Mouse (Mus musculus): ENCODE data around the gene Cyb5rl. TPM values are rescaled to one million over a fixed set of nuclear protein-coding genes. Genes with fewer than 3 reads are reported as not detected.

Cyb5rl gene
- polyA plus RNA-seq, 1 experiment from 2014 or later = 3.6 TPM

DNA sequence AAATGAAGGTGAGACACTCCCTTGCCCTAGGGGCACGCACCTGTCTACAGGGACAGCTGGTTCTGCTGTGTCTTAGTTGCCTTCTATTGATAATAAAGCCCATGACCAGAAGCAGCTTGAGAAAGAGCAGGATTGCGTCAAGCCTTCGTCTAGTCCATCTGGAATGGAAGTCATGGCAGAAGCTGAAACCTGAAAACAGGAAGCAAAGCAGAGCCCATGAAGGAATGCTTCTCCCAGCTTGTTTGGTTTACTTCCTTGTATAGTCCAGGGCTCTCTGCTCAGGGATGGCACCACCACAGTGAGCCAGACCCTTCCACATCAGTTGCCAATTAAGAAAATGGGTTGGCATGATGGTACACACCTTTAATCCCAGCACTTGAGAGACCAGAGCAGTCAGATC is 15.4 kb downstream of the Cyb5rl start:
- H3K9me3 ChIP-seq (ENCODE audit: control insufficient read depth) = no peaks in the 10 kb centered on the region
- no peaks in the 10 kb centered on the region for H3K27me3 ChIP-seq (replicated peaks; ENCODE audit: control insufficient read depth, insufficient read depth, low read length)
- no peaks in the 10 kb centered on the region for H3K4me1 ChIP-seq (replicated peaks; ENCODE audit: control insufficient read depth, insufficient read depth, low read length)
- WGBS = 76% methylated on average over 3 of the region's 3 CpGs
- no peak overlapping the region for H3K4me3 ChIP-seq (ENCODE audit: low read depth, low read length)
- no peak for ATAC-seq
- no peak for TF ChIP-seq CTCF (IDR thresholded peaks at IDR 0.05; ENCODE audit: low read depth)
- no peak overlapping the region for H3K9ac ChIP-seq (ENCODE audit: low read depth, low read length)
- no peak overlapping the region for H3K27ac ChIP-seq (ENCODE audit: low read depth, low read length)
- H3K4me2 ChIP-seq (replicated peaks; ENCODE audit: low read depth) = no peak overlapping the region
- H3K36me3 ChIP-seq (ENCODE audit: control insufficient read depth, insufficient read depth) = no peaks in the 10 kb centered on the region

DNA sequence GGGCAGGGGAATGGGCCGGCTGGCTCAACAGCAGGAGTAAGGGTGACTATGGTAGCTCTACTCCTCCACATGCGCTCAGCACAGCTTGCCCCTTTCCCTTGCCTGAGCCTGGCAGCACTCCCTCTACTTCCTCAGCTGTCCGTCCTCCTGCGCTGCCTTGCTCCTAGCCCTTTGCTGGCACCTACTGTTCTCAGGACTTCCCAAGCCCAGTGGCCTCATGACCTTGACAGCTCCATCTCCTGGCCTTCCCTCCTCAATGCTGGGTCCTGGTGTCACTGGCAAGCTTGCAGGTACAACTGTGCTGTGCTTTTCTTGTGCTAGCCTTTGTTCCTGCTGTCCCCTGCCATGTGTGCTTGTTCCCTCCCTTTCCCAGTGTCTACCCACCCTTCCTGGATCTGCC is 16.3 kb downstream of the Cyb5rl start:
- no peak for TF ChIP-seq CTCF (IDR thresholded peaks at IDR 0.05; ENCODE audit: low read depth)
- no peak overlapping the region for H3K27ac ChIP-seq (ENCODE audit: low read depth, low read length)
- 95% methylated on average over 4 of the region's 4 CpGs for WGBS

DNA sequence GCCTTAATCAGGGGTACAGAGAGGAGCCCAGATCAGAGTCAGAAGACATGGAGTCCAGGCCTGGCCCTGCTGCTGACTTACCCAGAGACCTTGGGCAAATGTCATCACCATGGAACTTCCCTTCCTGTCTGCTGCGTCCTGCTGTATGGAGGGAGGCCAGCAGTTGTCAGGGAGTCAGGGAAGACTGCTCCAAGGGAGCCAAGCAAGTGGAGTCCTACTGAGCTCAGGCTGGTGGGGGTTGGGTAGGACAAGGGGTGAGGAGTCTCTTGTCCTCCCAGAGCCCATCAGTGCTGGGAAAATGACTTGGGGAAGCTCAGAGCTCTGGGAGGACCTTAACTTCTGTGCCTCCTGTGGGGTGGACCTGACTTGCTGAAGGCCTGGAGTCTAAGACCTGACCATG is 17.6 kb downstream of the Cyb5rl start:
- no peak for ATAC-seq
- TF ChIP-seq CTCF (IDR thresholded peaks at IDR 0.05; ENCODE audit: low read depth) = no peak
- Histone ChIP-seq H3K4me2 (replicated peaks; ENCODE audit: low read depth) (no peak overlapping the region), H3K4me3 (ENCODE audit: low read depth, low read length) (no peak overlapping the region), H3K36me3 (ENCODE audit: control insufficient read depth, insufficient read depth) (no peaks in the 10 kb centered on the region), H3K27ac (ENCODE audit: low read depth, low read length) (no peak overlapping the region), H3K9ac (ENCODE audit: low read depth, low read length) (no peak overlapping the region), H3K9me3 (ENCODE audit: control insufficient read depth) (no peaks in the 10 kb centered on the region), H3K27me3 (replicated peaks; ENCODE audit: control insufficient read depth, insufficient read depth, low read length) (no peaks in the 10 kb centered on the region), H3K4me1 (replicated peaks; ENCODE audit: control insufficient read depth, insufficient read depth, low read length) (no peaks in the 10 kb centered on the region)
- 41% methylated on average over 1 of the region's 1 CpGs for WGBS

More for the DNA sequence above, 16.3 kb downstream of the Cyb5rl start:
- no peaks in the 10 kb centered on the region for H3K36me3 ChIP-seq (ENCODE audit: control insufficient read depth, insufficient read depth)
- H3K9me3 ChIP-seq (ENCODE audit: control insufficient read depth) = no peaks in the 10 kb centered on the region
- no peaks in the 10 kb centered on the region for H3K27me3 ChIP-seq (replicated peaks; ENCODE audit: control insufficient read depth, insufficient read depth, low read length)
- no peaks in the 10 kb centered on the region for H3K4me1 ChIP-seq (replicated peaks; ENCODE audit: control insufficient read depth, insufficient read depth, low read length)
- no peak overlapping the region for H3K4me2 ChIP-seq (replicated peaks; ENCODE audit: low read depth)
- H3K4me3 ChIP-seq (ENCODE audit: low read depth, low read length) = no peak overlapping the region
- no peak for ATAC-seq
- no peak overlapping the region for H3K9ac ChIP-seq (ENCODE audit: low read depth, low read length)

DNA sequence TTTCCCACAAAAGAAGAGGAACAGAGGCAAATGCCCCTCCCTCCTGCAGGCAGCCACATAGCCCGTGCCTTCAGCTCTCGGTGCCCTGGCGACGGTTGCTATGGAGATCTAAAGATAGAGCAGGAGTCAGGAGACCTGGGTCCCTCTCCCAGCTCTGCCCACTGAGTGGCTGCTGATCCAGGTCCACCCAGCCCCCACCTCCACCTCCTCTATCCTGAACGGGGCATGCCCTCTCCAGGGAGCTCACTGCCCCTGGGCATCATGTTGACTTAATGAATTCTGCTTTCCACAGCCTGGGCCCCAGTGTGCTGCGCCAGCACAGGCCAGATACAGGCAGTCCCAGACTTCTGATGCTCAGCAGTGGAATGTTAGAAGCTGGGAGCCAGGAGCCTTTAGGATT is 18.1 kb downstream of the Cyb5rl start:
- Histone ChIP-seq H3K27ac (ENCODE audit: low read depth, low read length) (no peak overlapping the region), H3K4me3 (ENCODE audit: low read depth, low read length) (no peak overlapping the region), H3K27me3 (replicated peaks; ENCODE audit: control insufficient read depth, insufficient read depth, low read length) (no peaks in the 10 kb centered on the region), H3K4me2 (replicated peaks; ENCODE audit: low read depth) (no peak overlapping the region), H3K9me3 (ENCODE audit: control insufficient read depth) (no peaks in the 10 kb centered on the region), H3K4me1 (replicated peaks; ENCODE audit: control insufficient read depth, insufficient read depth, low read length) (no peaks in the 10 kb centered on the region), H3K9ac (ENCODE audit: low read depth, low read length) (no peak overlapping the region), H3K36me3 (ENCODE audit: control insufficient read depth, insufficient read depth) (no peaks in the 10 kb centered on the region)
- no peak for TF ChIP-seq CTCF (IDR thresholded peaks at IDR 0.05; ENCODE audit: low read depth)
- ATAC-seq = 0 out of 2 replicates have a peak, but pooled peaks have one; percentile 16
- 31% methylated on average over 6 of the region's 6 CpGs for WGBS

DNA sequence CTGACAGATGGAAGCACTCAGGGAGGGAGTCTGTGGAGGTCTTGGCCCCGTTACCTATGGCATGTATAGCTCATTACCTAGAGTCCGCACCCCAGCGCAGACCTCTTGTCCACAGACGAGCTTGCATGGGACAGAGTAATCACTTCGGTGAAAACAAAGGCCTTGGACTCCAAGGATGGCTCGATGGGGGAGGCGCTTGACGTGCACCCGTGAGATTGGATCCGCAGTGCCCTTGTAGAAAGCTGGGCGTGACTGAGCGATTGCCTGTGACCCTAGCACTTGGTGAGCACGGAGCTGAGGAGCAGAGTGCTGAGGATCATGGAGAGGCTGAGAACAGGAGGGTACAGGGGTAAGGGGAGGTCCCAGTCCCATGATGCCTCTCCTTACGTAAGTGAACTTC is 24.9 kb downstream of the Cyb5rl start:
- no peaks in the 10 kb centered on the region for H3K27me3 ChIP-seq (replicated peaks; ENCODE audit: control insufficient read depth, insufficient read depth, low read length)
- TF ChIP-seq CTCF (IDR thresholded peaks at IDR 0.05; ENCODE audit: low read depth) = no peak
- WGBS = 85% methylated on average over 14 of the region's 14 CpGs

DNA sequence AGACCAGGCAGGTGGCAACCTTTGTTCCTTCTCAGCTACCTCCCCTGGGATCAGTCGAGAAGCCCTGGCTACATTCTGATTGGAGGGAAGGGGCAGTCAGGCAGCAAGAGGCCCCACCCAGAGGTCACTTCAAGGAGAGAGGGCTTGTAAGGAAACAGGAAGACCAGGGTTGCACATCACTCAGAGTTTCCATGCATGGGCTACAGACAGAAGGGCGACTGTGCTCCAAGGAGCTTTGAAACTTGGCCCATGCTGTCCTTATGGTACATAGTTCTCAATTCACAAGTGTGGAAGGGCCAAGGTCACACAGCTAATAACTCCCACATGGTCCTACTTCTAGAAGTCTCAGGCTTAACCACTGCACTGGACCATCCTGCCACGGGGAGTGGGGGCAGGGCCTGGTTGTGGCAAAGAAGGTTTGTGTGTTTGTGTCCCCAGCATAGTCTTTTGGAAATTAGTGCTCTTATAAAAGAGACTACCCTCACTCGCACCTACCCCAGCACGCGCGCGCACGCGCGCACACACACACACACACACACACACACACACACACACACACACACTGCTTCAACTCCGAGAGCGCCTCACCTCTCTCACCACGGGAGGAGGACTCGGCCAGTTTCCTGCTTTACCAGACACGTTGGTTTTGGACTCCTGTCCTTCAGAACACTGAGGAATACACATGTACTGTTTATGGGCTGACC is 27.8 kb downstream of the Cyb5rl start:
- Histone ChIP-seq H3K4me3 (ENCODE audit: low read depth, low read length) (no peak overlapping the region), H3K4me1 (replicated peaks; ENCODE audit: control insufficient read depth, insufficient read depth, low read length) (peaks cover 5% of the 10 kb centered on the region; the same call in 1 of the 2 replicates), H3K4me2 (replicated peaks; ENCODE audit: low read depth) (no peak overlapping the region), H3K36me3 (ENCODE audit: control insufficient read depth, insufficient read depth) (no peaks in the 10 kb centered on the region), H3K9me3 (ENCODE audit: control insufficient read depth) (no peaks in the 10 kb centered on the region), H3K27me3 (replicated peaks; ENCODE audit: control insufficient read depth, insufficient read depth, low read length) (no peaks in the 10 kb centered on the region), H3K27ac (ENCODE audit: low read depth, low read length) (no peak overlapping the region), H3K9ac (ENCODE audit: low read depth, low read length) (no peak overlapping the region)
- 73% methylated on average over 16 of the region's 16 CpGs for WGBS
- no peak for TF ChIP-seq CTCF (IDR thresholded peaks at IDR 0.05; ENCODE audit: low read depth)
- no peak for ATAC-seq

More for the DNA sequence above, 24.9 kb downstream of the Cyb5rl start:
- Histone ChIP-seq H3K9ac (ENCODE audit: low read depth, low read length) (no peak overlapping the region), H3K36me3 (ENCODE audit: control insufficient read depth, insufficient read depth) (no peaks in the 10 kb centered on the region), H3K27ac (ENCODE audit: low read depth, low read length) (no peak overlapping the region), H3K4me1 (replicated peaks; ENCODE audit: control insufficient read depth, insufficient read depth, low read length) (peaks cover 5% of the 10 kb centered on the region; the same call in 1 of the 2 replicates), H3K9me3 (ENCODE audit: control insufficient read depth) (no peaks in the 10 kb centered on the region), H3K4me2 (replicated peaks; ENCODE audit: low read depth) (no peak overlapping the region), H3K4me3 (ENCODE audit: low read depth, low read length) (no peak overlapping the region)
- no peak for ATAC-seq

Data from intestine, postnatal 0 days (tissue).